Mouse (Mus musculus) small intestine, adult 2 months (tissue): ENCODE data around the gene Clec1b.

Experiments used
- CTCF ChIP-seq: fragments of 200-500 bp; IDR thresholded peaks from 2 replicates; pipeline ENCODE4 v1.5.1; 2012; ENCODE audit warnings: low read depth, mild to moderate bottlenecking, control low read depth, inconsistent platforms, low read length, moderate library complexity, mixed read lengths; ENCODE audit not compliant: insufficient replicate concordance, insufficient read length; ENCODE audit errors: extremely low read depth
- POLR2A ChIP-seq: fragments of 200-500 bp; IDR thresholded peaks from 2 replicates; pipeline ENCODE4 v1.6.1; 2012; ENCODE audit warnings: low read depth, mild to moderate bottlenecking, control low read depth, inconsistent platforms, low read length, moderate library complexity

GRCm38 (mm10) chr6:129381736-129382135, 15.4 kb upstream of the Clec1b start:
- TF ChIP-seq POLR2A, result no peak
- no peak for TF ChIP-seq CTCF
